Mouse (Mus musculus): ENCODE measurements at regions not wholly inside any gene's neighbourhood (a gene's known extent, or its start where the extent isn't known, plus 50 kb on each side); places are given as distances from the start of the nearest gene placed in this dataset.
"Not testable (repeated sequence)": the region's sequence is repeated elsewhere in the genome, so short reads cannot be mapped to it uniquely, and the experiment has no call there.

DNA sequence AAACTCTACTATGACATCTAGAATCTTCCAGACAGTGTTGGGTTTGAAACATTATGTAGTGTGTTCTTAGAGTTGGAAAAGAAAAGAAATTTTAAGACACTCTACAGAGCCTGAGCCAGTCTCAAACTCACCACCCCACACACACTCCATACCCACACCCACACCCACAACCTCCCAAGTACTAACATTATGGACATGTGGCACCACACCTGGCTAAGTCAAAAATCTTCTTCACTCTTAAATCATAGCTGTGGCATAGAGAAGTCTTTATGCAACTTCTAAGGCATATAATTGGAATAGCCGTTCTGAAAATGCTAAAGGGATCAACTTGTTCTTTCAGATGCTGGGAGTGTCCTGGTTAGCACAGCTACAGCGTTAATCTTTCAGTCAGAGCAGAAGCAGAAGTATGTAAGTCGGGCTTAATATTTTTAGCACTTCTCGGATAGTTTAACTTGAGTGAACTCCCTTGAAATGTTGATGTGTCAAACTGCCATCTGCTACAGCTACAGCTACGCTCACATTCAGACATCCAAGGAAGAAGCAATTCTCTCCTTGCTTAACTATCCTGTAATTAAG lies 68.6 kb upstream of the Creb1 start:
- DNase-seq (ENCODE audit: low spot score in 2 of 2) = peak in 1 of 2 experiments; percentile 48

DNA sequence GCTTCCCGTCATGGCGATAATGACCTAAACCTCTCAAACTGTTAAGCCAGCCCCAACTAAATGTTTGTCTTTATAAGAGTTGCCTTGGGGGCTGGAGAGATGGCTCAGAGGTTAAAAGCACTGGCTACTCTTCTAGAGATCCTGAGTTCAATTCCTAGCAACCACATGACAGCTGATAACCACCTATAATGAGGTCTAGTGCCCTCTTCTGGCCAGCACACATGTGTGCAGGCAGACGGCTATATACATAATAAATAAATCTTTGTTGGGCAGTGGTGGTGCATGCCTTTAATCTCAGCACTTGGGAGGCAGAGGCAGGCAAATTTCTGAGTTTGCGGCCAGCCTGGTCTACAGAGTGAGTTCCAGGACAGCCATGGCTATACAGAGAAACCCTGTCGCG lies 70.8 kb upstream of the Creb1 start:
- not testable (repeated sequence) for DNase-seq (ENCODE audit: low spot score in 2 of 2)

DNA sequence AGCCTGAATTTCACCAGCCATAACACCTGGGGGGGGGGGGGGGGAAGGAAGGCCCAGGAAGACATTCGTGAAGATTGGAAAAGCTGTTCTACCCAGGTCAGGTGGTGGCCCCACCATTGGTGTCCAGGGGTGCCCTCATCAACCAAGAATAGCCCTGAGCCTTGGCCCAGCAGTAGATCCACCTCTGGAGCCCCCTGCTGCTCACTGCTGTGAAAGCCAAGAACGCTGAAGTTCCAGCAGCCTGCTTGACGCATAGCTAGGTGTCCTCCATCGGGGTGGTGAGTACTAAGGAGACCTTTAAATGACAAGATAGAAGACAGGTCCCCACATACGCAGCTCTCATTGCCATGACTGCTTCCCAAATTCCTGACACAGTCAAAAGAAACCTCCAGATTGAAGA lies 74.6 kb upstream of the Creb1 start:
- DNase-seq (ENCODE audit: low spot score in 2 of 2) = no peak

- no peak for DNase-seq (ENCODE audit: low spot score in 2 of 2)
Observed at GRCm38 (mm10) chr1:64449141-64449540, 83.3 kb upstream of the Creb1 start.

GRCm38 (mm10) chr1:64448090-64448489 lies 84.4 kb upstream of the Creb1 start:
- DNase-seq (ENCODE audit: low spot score in 2 of 2) = peak; percentile 66 to 81

GRCm38 (mm10) chr1:64446492-64446891 lies 86.0 kb upstream of the Creb1 start:
- no peak for DNase-seq (ENCODE audit: low spot score in 2 of 2)

DNA sequence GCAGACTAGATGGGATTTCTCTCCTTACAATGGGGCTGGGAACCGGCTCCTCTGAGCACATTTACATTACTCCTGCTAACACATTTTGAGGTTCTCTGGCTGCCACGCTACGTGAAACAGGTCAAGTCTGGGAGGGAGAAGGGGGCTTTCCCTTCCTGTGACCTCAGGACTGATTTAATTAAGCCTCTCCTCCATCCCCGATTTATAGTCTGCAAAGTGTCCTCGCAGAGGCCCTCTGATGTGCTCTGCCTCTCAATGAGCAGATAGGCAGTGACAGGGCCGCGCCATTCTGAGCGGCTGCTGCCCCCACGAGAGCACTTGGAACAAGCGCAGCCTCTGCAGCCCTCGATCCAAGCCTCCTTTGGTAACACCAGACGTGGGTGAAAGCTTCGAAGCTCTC lies 86.5 kb upstream of the Creb1 start:
- DNase-seq (ENCODE audit: low spot score in 2 of 2) = peak; percentile 93 to 94

GRCm38 (mm10) chr1:64443436-64443835 lies 89.0 kb upstream of the Creb1 start:
- no peak for DNase-seq (ENCODE audit: low spot score in 2 of 2)

DNA sequence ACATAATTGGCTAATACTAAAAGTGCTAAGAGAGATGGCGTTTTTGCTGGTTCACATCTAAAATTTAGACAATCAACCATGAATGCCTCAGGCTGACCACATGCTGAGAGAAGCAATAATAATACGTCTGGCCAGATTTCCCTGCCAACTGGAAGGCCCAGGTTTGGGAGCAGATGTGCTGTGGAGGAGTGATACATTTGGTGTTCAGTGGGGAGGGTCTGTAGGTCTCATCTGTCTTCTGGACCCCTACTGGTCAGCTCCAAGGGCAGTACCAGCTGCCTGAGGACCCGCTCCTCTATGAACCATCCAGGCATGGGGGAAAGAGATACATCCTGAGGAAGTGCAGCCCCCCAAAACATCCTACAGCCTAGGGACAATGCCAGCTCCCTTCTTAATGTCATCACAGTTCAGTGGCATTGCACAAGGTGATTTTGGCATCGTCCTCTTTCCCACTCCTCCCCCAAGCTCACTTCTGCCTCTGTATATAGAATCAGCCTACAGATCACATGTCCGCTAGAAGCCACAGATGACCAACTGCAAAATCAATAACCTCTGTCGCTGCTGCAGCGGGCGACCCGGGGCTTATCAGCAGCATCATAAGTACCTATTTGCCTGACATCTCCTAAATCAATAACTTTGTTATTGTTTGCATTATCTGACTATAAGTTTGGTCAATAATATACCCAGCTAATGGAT lies 90.1 kb upstream of the Creb1 start:
- DNase-seq (ENCODE audit: low spot score in 2 of 2) = no peak

- no peak for DNase-seq (ENCODE audit: low spot score in 2 of 2)
Observed at GRCm38 (mm10) chr1:64423256-64423655, 109.2 kb upstream of the Creb1 start.

- DNase-seq (ENCODE audit: low spot score in 2 of 2) = no peak
Observed at GRCm38 (mm10) chr1:64418567-64418966, 113.9 kb upstream of the Creb1 start.

DNA sequence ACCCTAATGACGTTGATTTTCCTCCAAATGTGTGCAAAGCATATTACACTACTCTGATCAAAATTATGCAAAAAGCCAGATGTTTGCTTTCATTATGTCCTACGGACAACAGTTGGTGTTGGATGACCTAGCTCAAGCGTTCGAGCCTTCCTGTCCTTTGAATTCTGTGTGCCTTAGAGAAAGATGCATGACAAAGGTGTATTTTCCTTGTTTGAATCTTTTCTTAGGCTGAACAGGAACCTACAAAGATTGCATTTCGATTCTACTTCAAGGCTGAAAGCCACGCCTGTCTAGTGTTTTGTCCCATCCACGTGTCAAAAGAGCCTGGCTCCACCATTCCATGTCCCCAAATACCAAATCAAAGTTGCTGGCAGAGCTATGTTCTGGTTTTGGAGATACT lies 116.5 kb upstream of the Creb1 start:
- DNase-seq (ENCODE audit: low spot score in 2 of 2) = no peak

DNA sequence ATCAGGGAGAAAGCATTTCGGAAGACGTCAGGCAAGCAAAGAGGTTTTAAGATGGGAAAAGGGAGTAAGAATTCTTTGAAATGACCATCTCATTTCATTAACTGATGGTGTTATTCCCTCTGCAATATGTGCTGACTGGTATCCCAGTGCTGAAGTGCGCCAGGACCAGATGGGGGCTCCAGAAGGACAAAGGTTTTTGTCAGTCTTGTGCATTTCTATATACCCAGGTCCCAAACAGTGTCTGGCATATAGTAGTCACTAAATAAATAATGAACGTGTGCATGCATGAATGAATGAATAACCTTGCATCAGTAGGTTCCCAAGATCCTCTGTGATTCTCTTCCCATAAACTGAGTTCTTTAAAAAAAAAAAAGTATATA lies 119.3 kb upstream of the Creb1 start:
- no peak for DNase-seq (ENCODE audit: low spot score in 2 of 2)

GRCm38 (mm10) chr1:64412481-64413180 lies 119.8 kb upstream of the Creb1 start:
- peak in 1 of 2 experiments; percentile 28 for DNase-seq (ENCODE audit: low spot score in 2 of 2)

DNA sequence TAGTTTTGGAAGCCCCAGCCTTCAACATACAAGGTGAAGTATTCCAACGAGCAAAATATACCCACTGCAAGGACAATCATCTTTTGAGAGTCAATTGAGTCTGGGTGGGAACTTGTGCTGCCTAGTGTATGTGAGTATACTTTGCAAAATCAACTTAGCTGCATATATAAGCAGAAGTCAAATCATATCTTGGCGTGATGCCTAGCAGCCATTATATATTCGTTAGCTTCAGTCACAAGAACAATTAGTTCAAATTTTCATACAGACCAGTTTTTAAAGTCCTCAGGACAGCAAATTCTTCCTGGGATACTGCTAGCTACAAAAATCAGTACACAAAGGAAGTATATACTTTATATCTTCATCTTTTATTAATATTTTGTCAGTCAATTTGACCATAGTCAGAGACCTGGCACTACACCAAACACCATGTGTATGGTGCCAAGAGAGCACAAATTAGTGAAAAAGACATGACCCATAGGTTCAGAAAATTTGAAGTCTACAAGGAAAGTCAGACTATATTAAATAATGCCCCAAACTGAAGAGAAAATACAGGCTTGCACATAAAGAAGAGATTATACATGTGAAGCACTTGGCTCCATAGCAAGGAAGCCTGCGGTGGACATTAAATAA lies 120.5 kb upstream of the Creb1 start:
- DNase-seq (ENCODE audit: low spot score in 2 of 2) = no peak

GRCm38 (mm10) chr1:64408807-64409582 lies 123.5 kb upstream of the Creb1 start:
- peak; percentile 73 to 77 for DNase-seq (ENCODE audit: low spot score in 2 of 2)

DNA sequence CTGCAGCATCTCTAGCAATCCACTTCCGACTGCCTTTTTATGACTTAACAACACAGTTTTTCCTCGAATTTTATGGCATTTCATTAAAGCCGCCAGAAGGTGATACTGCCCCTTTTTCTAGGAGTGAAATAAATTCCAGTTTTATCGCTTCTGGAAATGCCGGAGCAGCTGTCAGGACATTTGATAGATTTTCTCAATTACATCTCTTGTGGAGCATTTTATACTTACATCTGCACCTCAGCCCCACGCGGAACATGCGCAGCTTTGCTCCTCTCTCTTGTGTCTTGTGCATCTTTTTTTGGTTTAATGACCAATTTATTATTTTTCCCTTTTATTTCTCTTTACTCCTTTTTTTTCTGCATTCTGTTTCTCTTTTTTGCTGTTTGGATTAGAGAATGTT lies 140.9 kb upstream of the Creb1 start:
- no peak for DNase-seq (ENCODE audit: low spot score in 2 of 2)

GRCm38 (mm10) chr1:64381264-64381663 lies 151.2 kb upstream of the Creb1 start:
- DNase-seq (ENCODE audit: low spot score in 2 of 2) = no peak

- DNase-seq (ENCODE audit: low spot score in 2 of 2) = not testable (repeated sequence)
Observed at GRCm38 (mm10) chr1:64376426-64376825, 156.0 kb upstream of the Creb1 start.

GRCm38 (mm10) chr1:64374286-64375071 lies 158.0 kb upstream of the Creb1 start:
- DNase-seq (ENCODE audit: low spot score in 2 of 2) = peak; percentile 26 to 34

DNA sequence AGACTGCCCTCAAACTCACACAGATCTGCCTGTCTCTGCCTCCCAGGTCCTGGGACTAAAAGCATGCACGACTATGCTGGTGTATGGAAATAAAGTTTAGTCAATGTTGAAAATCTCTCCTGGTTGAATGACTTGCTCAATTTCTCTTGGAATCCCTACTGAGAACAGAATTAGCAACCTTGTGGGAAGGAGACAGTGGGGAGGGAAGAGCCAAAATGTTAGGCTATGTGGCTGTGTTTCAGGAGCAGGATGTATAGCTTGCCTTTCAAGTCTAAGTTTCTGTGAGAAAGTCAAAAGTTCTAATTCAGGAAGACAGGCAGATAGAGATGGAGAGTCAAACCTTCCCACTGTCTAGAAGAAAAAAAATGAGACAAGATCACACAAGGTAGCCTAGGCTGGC lies 168.3 kb upstream of the Creb1 start:
- no peak for DNase-seq (ENCODE audit: low spot score in 2 of 2)

Data from right cerebral cortex, postnatal 10 days (tissue).